9 mouse cellular contexts compared by ENCODE assay signal in genomic region chr8:83876838-83877223, GRCm38 (mm10). TPM values are rescaled to one million over a fixed set of nuclear protein-coding genes. Genes with fewer than 3 reads are reported as not detected.
DNase-seq lines count a peak whose midpoint lies in the region; ATAC-seq and TF ChIP-seq lines count a peak whose summit lies in the region.
"Had no signal": no experiment of that assay in that cellular context is flagged by ENCODE, and none has a peak within 500 bp of the region (broad histone marks: within the 10 kb centered on the region; RNA-seq: fewer than 3 reads in every experiment).

No protein-coding gene starts in this region.

- peak overlapping the region; percentile 97 for H3K4me2 ChIP-seq in kidney, embryonic 16.5 days (replicated peaks; ENCODE audit: low read depth, low read length)
- H3K4me2 ChIP-seq in heart, embryonic 15.5 days = peak overlapping the region; percentile 97
- H3K4me2 ChIP-seq in liver, embryonic 12.5 days = peak overlapping the region; percentile 70
- H3K4me2 ChIP-seq in neural tube, embryonic 12.5 days (replicated peaks) = peak overlapping the region; percentile 92

- no peak overlapping the region for H3K27ac ChIP-seq in kidney, embryonic 16.5 days (ENCODE audit: low read length)
- no peak overlapping the region for H3K27ac ChIP-seq in cortical plate, adult 2 months (ENCODE audit: insufficient read depth, low read length)
- no peak overlapping the region for H3K27ac ChIP-seq in heart, embryonic 15.5 days
- H3K27ac ChIP-seq in liver, embryonic 12.5 days = no peak overlapping the region
- no peak overlapping the region for H3K27ac ChIP-seq in neural tube, embryonic 12.5 days
- no peak overlapping the region for H3K27ac ChIP-seq in thymus, adult 2 months (ENCODE audit: control insufficient read depth, insufficient read depth, low read length)
- H3K27ac ChIP-seq: liver, embryonic 15.5 days had no signal

- H3K9ac ChIP-seq in kidney, embryonic 16.5 days (replicated peaks; ENCODE audit: low read length) = peak overlapping the region; percentile 33; the same call in 1 of the 2 replicates
- peak overlapping the region; percentile 67; the same call in 1 of the 2 replicates for H3K9ac ChIP-seq in heart, embryonic 15.5 days
- no peak overlapping the region for H3K9ac ChIP-seq in liver, embryonic 12.5 days
- H3K9ac ChIP-seq in neural tube, embryonic 12.5 days = no peak overlapping the region
- H3K9ac ChIP-seq: liver, embryonic 15.5 days had no signal

- ATAC-seq in kidney, embryonic 16.5 days (ENCODE audit: low FRiP score, low TSS enrichment) = no peak
- ATAC-seq in heart, embryonic 15.5 days (replicated peaks; ENCODE audit: insufficient number of reproducible peaks, insufficient read depth, low FRiP score, low read depth) = no peak
- no peak for ATAC-seq in liver, embryonic 12.5 days
- no peak for ATAC-seq in neural tube, embryonic 12.5 days (ENCODE audit: low FRiP score, low read depth)

- H3K27me3 ChIP-seq in kidney, embryonic 16.5 days (ENCODE audit: insufficient read depth, low read length) = peaks cover 11% of the 10 kb centered on the region; the same call in 1 of the 2 replicates
- H3K27me3 ChIP-seq in heart, embryonic 15.5 days = peaks cover 34% of the 10 kb centered on the region
- peaks cover 62% of the 10 kb centered on the region for H3K27me3 ChIP-seq in liver, embryonic 12.5 days (replicated peaks)
- peaks cover 13% of the 10 kb centered on the region for H3K27me3 ChIP-seq in neural tube, embryonic 12.5 days (replicated peaks)
- H3K27me3 ChIP-seq in thymus, adult 2 months (ENCODE audit: control insufficient read depth, insufficient read depth, low read length) = peaks cover 30% of the 10 kb centered on the region

- no peaks in the 10 kb centered on the region for H3K36me3 ChIP-seq in kidney, embryonic 16.5 days (ENCODE audit: insufficient read depth, low read length)
- no peaks in the 10 kb centered on the region for H3K36me3 ChIP-seq in heart, embryonic 15.5 days
- H3K36me3 ChIP-seq in liver, embryonic 12.5 days = no peaks in the 10 kb centered on the region
- no peaks in the 10 kb centered on the region for H3K36me3 ChIP-seq in neural tube, embryonic 12.5 days
- H3K36me3 ChIP-seq in thymus, adult 2 months (ENCODE audit: control insufficient read depth, insufficient read depth, low read length) = no peaks in the 10 kb centered on the region
- H3K36me3 ChIP-seq: liver, embryonic 15.5 days had no signal

- peak overlapping the region; percentile 71; the same call in 1 of the 2 replicates for H3K4me3 ChIP-seq in kidney, embryonic 16.5 days (ENCODE audit: low read length)
- no peak overlapping the region for H3K4me3 ChIP-seq in cortical plate, adult 2 months (ENCODE audit: insufficient read depth, low read length)
- H3K4me3 ChIP-seq in heart, embryonic 15.5 days = peak overlapping the region; percentile 66; the same call in 1 of the 2 replicates
- no peak overlapping the region for H3K4me3 ChIP-seq in liver, embryonic 12.5 days
- H3K4me3 ChIP-seq in neural tube, embryonic 12.5 days = no peak overlapping the region
- no peak overlapping the region for H3K4me3 ChIP-seq in thymus, adult 2 months (ENCODE audit: control insufficient read depth, insufficient read depth, low read length)

- 13% methylated on average over 10 of the region's 10 CpGs for WGBS in kidney, embryonic 16.5 days
- 7% methylated on average over 10 of the region's 10 CpGs for WGBS in heart, embryonic 15.5 days
- WGBS in liver, embryonic 12.5 days (ENCODE audit: insufficient replicate concordance) = 7% methylated on average over 10 of the region's 10 CpGs
- WGBS in neural tube, embryonic 12.5 days = 2% methylated on average over 10 of the region's 10 CpGs
- WGBS in thymus, adult 2 months = 14% methylated on average over 10 of the region's 10 CpGs

- TF ChIP-seq CTCF in cortical plate, adult 2 months (IDR thresholded peaks at IDR 0.05; ENCODE audit: extremely low read depth, insufficient read depth, low read length) = peak; percentile 29; the same call in 1 of the 2 replicates
- TF ChIP-seq CTCF in thymus, adult 2 months (IDR thresholded peaks at IDR 0.05; ENCODE audit: borderline replicate concordance, control insufficient read depth, extremely low read depth, insufficient read depth, low read length, poor library complexity) = no peak

- no peak for DNase-seq in kidney, adult 9 months
- no peak for DNase-seq in thymus, adult 2 months
- DNase-seq in layer of hippocampus, postnatal 36 days = no peak

- peaks cover 14% of the 10 kb centered on the region for H3K4me1 ChIP-seq in kidney, embryonic 16.5 days (ENCODE audit: insufficient read depth, low read length)
- H3K4me1 ChIP-seq in cortical plate, adult 2 months (ENCODE audit: control insufficient read depth, insufficient read depth, low read length) = no peaks in the 10 kb centered on the region
- H3K4me1 ChIP-seq in heart, embryonic 15.5 days (replicated peaks) = peaks cover 25% of the 10 kb centered on the region
- peaks cover 16% of the 10 kb centered on the region; the same call in 1 of the 2 replicates for H3K4me1 ChIP-seq in liver, embryonic 12.5 days
- H3K4me1 ChIP-seq in neural tube, embryonic 12.5 days = peaks cover 22% of the 10 kb centered on the region
- H3K4me1 ChIP-seq in thymus, adult 2 months (replicated peaks; ENCODE audit: control insufficient read depth, insufficient read depth, low read length) = peaks cover 3% of the 10 kb centered on the region; the same call in 1 of the 2 replicates

- no peaks in the 10 kb centered on the region for H3K9me3 ChIP-seq in kidney, embryonic 16.5 days (ENCODE audit: low read length)
- H3K9me3 ChIP-seq in heart, embryonic 15.5 days (replicated peaks) = no peaks in the 10 kb centered on the region
- H3K9me3 ChIP-seq in liver, embryonic 12.5 days (replicated peaks) = no peaks in the 10 kb centered on the region
- H3K9me3 ChIP-seq in neural tube, embryonic 12.5 days = no peaks in the 10 kb centered on the region
- H3K9me3 ChIP-seq: liver, embryonic 15.5 days had no signal

- TF ChIP-seq POLR2A in cortical plate, adult 2 months (IDR thresholded peaks at IDR 0.05; ENCODE audit: extremely low read depth, insufficient read depth, low read length) = no peak
- TF ChIP-seq POLR2A in thymus, adult 2 months (IDR thresholded peaks at IDR 0.05; ENCODE audit: control insufficient read depth, extremely low read depth, insufficient read depth, low read length, poor library complexity) = no peak

RNA-seq across cellular contexts. Expression of gene Adgrl1, which starts 23.1 kb away (rescaled TPM):
- 17.8 and 19.6 TPM in 2 replicates for polyA plus RNA-seq in kidney, embryonic 16.5 days (2015; fragmentation: Nextera tagmentation; extraction: Ambion mirVana)
- polyA plus RNA-seq in cortical plate, adult 2 months (2012; rRNA removed) = 236 and 241 TPM in 2 replicates
- polyA plus RNA-seq in heart, embryonic 15.5 days (2015; fragmentation: Nextera tagmentation; extraction: Ambion mirVana) = 7.1 and 10.7 TPM in 2 replicates
- 4.9 and 5.3 TPM in 2 replicates for polyA plus RNA-seq in liver, embryonic 12.5 days (2016; fragmentation: Nextera tagmentation; extraction: Ambion mirVana)
- 34.8 and 37.0 TPM in 2 replicates for polyA plus RNA-seq in neural tube, embryonic 12.5 days (2016; fragmentation: Nextera tagmentation; extraction: Ambion mirVana)
- polyA plus RNA-seq in thymus, adult 2 months (2012; rRNA removed) = 170 and 184 TPM in 2 replicates
- 100 to 1,000 TPM; 319 to 321 TPM for total RNA-seq in layer of hippocampus, postnatal 36 days (2021)

Comparison
In these comparisons a context has a peak if more than half of its experiments do, and no peak if none do; other contexts are left out.
1. H3K4me3 ChIP-seq: peak in kidney, embryonic 16.5 days (single experiment) and heart, embryonic 15.5 days (single experiment); none in cortical plate, adult 2 months (single experiment), liver, embryonic 12.5 days (single experiment), neural tube, embryonic 12.5 days (single experiment) and thymus, adult 2 months (single experiment).
2. H3K9ac ChIP-seq: peak in kidney, embryonic 16.5 days (single experiment) and heart, embryonic 15.5 days (single experiment); none in liver, embryonic 12.5 days (single experiment) and neural tube, embryonic 12.5 days (single experiment).
3. Peak in every context shown above with its lines, with median percentiles within 50 percentile points of each other: H3K4me2 ChIP-seq.